Mouse (Mus musculus) cortical plate, adult 2 months (tissue): ENCODE results near the gene Nifk. TPM values are rescaled to one million over a fixed set of nuclear protein-coding genes. Genes with fewer than 3 reads are reported as not detected.

ENCODE experiments used
- H3K27ac ChIP-seq: fragments of 200-500 bp; 2 replicates; pipeline ENCODE4 v1.5.1; 2012; ENCODE audit warnings: low read length, control low read depth, inconsistent platforms; ENCODE audit not compliant: insufficient read depth
- H3K4me1 ChIP-seq: fragments of 200-500 bp; 2 replicates; pipeline ENCODE4 v1.6.1; 2011; ENCODE audit warnings: low read length; ENCODE audit not compliant: control insufficient read depth, insufficient read depth
- H3K4me3 ChIP-seq: fragments of 200-500 bp; 2 replicates; pipeline ENCODE4 v1.5.1; 2011; ENCODE audit warnings: mild to moderate bottlenecking, low read length, control low read depth; ENCODE audit not compliant: insufficient read depth
- CTCF ChIP-seq: fragments of 200-500 bp; IDR thresholded peaks from 2 replicates; pipeline ENCODE4 v1.5.1; 2011; ENCODE audit warnings: mild to moderate bottlenecking, control low read depth, low read length; ENCODE audit not compliant: insufficient read depth; ENCODE audit errors: extremely low read depth
- POLR2A ChIP-seq: fragments of 200-500 bp; IDR thresholded peaks from 2 replicates; pipeline ENCODE4 v1.6.1; 2011; ENCODE audit warnings: mild to moderate bottlenecking, low read length, control low read depth; ENCODE audit not compliant: insufficient read depth; ENCODE audit errors: extremely low read depth
- polyA plus RNA-seq: library from polyadenylated mRNA; depleted of rRNA; stranded (reverse); fragments of >200 nt; gene quantifications from 2 replicates; pipeline ENCODE4 v1.2.3, GENCODE M21; 2012; rRNA removed

Gene Nifk
- polyA plus RNA-seq = 22.9 and 23.0 TPM in 2 replicates

DNA sequence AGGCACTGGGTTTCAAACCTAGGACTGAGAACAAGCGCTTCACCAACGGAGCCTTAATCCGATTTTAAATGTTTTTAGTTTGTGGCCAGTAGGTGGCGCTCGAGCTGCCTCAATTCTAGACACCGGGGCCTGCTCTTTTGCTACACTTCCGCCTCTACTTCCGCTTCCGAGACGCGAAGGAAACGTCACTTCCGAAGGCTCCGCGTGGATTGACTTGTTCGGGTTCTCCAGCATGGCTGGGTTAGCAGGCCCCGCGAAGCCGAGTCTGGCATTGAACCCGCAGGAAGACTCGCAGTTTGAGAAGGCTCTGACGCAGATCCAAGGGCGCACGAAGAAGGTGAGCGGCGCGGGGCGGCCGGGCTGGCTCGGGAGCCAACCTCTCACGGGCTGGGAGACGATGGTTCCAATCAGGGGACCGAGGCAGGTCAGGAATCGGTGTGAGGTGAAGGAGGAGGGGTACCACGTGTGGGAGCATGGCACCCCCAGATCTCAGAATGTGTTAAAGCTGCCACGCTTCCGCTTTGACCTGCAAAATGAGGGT is at the start of gene Nifk:
Gene Nifk, plus strand, starts transcription at position 179 of the 541 bp plus-strand sequence.
- Histone ChIP-seq H3K4me3 (peak within 1 kb of the TSS; percentile 85), H3K4me1 (peaks cover 5% of the 10 kb centered on the region), H3K27ac (no peak within 1 kb of the TSS)
- TF ChIP-seq POLR2A (peak; percentile 56; the same call in 1 of the 2 replicates), CTCF (peak; percentile 58; the same call in 1 of the 2 replicates)

DNA sequence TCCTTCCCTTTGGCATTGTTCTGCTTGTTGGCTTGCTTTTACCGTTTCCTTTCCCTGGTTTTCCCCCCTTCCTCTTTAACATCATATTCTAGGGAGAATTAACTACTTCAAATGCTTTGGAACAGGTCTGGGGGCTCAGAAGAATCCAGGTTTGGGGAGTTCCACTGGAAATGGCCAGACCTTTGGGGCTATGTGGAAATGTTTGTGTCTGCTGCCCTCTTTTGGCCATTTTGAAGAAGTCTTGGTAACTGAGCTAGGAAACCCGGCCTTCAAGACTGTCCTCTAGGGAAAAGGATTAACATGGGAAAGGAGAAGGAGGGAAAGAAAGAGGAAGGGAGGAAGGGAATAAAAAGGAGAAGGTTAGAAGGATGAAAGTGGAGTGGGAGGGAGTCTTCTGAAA is 46.5 kb upstream of the Nifk start:
- Histone ChIP-seq H3K4me1 (no peaks in the 10 kb centered on the region), H3K27ac (no peak overlapping the region), H3K4me3 (no peak overlapping the region)
- TF ChIP-seq CTCF (peak; percentile 49), POLR2A (no peak)

DNA sequence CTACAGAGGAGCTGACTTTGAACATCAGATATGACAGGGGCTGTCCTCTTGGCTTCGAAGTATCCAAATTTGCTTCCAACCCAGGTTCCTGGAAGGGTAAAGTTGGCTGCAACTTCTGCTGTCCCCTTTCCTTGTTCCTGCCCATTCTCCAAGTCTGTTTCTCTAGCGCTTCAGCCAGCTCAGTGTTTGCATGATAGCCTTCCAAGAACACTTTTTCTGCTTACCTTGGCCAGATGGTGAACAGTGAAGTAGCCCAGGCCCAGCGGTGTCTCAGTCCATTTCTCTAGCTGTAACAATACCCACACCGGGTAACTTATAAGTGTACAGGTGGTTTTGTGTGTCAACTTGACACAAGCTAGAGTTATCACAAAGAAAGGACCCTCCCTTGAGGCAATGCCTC is 29.3 kb upstream of the Nifk start:
- TF ChIP-seq POLR2A (no peak), CTCF (no peak)
- no peaks in the 10 kb centered on the region; the same call in 1 of the 2 replicates for H3K4me1 ChIP-seq

DNA sequence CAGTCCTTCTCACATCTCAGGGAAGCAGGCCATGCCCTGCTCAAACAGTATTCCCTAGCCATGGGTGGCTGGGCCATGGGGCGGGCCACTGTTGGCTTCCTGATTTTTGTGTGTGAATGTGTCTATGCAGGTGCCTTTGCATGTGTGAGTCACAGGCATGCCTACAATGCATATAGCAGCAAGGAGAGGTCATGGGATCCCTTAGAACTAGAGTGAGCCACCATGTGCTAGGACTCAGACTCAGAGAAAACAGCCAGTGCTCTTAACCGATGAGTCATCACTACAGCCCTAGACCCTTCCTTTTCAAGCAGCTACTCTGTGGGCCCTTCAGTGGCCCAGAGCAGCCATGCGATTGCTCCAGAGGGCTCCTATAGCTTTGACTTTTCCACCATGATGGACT is 27.4 kb upstream of the Nifk start:
- TF ChIP-seq POLR2A (no peak), CTCF (no peak)
- Histone ChIP-seq H3K27ac (no peak overlapping the region), H3K4me1 (no peaks in the 10 kb centered on the region; the same call in 1 of the 2 replicates), H3K4me3 (no peak overlapping the region)

More for the DNA sequence above, 29.3 kb upstream of the Nifk start:
- Histone ChIP-seq H3K27ac (no peak overlapping the region), H3K4me3 (no peak overlapping the region)

DNA sequence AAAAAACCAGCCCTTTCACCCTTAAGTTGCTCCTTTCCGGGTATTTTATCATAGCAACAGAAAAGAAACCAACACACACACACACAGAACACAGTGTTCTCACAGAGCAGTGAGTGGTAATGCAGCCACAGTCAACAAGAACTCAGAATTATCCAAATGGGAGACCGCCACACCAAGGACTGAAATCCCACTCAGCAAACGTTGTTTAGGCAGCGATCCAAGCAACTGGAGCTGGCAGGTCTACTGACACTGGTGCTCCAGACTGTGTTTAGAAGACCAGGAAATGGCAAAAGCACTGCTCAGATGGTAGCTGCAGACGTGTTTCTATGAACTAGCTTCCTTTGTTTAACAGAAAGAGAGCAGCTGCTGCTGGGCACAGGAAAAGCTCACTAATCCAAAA is 26.8 kb upstream of the Nifk start:
- Histone ChIP-seq H3K4me3 (no peak overlapping the region), H3K4me1 (no peaks in the 10 kb centered on the region; the same call in 1 of the 2 replicates), H3K27ac (peak overlapping the region; percentile 23; the same call in 1 of the 2 replicates)
- TF ChIP-seq CTCF = no peak
- TF ChIP-seq POLR2A = no peak

DNA sequence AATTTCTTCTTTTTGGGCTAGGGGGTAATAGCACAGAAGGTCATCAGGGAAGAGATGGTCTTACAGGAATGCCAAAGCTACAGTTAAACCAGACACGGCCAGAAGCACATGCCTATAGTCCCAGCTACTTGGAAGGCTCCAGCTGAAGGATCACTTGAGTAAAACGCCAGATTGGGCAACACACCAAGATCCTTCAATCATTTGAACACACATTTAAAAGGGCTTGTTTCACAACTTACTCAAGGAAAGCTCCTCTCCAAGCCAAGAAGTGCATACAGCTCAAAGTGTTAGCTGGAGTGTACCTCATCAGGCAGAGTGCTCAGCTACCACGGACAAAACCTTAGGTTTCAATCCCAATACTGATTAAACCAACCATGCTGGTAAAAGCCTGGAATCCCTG is 25.0 kb upstream of the Nifk start:
- H3K4me3 ChIP-seq = no peak overlapping the region
- TF ChIP-seq CTCF = no peak
- TF ChIP-seq POLR2A = no peak
- H3K27ac ChIP-seq = no peak overlapping the region
- no peaks in the 10 kb centered on the region; the same call in 1 of the 2 replicates for H3K4me1 ChIP-seq

DNA sequence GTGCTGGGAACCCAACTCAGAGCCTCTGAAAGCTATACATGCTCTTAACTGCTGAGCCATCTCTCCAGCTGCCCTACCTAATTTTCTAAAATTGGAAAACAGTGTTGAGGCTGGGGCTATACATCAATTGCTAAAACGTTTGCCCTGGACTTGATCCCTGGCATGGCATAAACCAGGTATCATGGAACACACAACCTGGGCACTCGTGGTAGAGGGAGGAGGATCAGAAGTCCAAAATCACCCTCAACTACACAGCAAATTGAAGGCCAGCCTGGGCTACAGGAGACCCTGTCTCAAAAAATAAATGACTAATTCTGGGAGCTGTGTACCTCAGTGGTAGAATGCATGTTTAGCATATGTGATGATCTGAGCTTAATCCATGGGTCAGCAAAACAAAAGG is 23.9 kb upstream of the Nifk start:
- H3K4me3 ChIP-seq = no peak overlapping the region
- H3K4me1 ChIP-seq = no peaks in the 10 kb centered on the region; the same call in 1 of the 2 replicates
- TF ChIP-seq CTCF (no peak), POLR2A (no peak)
- H3K27ac ChIP-seq = no peak overlapping the region

DNA sequence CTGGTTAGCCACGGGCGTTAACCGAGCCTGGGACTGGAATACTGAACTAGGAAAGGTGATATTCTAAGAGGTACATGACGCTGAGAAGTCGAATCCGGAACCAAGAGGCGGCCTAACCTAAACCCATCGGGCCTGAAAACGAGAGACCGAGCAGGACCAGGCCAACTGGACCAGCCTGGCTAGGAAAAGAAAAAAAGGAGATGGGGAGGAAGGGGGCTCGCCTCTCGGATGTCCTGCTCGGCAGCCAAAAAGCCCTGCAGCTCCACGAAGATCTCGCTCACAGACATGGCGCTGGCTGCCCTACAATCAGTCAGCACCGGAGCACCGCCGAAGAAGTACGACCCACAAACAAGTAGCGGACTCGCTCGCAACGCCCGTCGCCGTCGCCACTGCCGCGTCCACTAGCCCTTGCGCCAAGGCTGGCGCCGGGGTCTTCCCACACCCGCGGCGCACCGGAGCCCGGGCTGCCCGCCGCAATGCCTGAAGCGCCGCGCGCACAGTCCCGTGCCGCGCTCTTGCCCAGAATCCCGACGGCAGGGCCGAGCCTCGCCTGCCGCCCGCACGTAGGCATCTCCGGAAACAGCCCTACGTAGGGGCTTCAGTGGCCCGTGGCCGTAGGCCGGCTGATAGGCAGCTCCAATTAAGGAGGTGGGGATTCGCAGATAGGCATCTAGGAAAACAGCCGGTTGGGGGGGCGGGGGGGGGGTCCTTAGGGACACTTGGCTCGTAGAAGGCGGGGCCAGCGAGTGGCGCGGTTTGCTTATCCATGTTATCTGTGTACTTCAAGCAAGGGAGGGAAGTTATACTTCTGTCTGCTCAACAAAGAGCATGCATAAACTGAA is 10.6 kb upstream of the Nifk start:
- Histone ChIP-seq H3K4me3 (peak overlapping the region; percentile 92), H3K4me1 (no peaks in the 10 kb centered on the region; the same call in 1 of the 2 replicates), H3K27ac (peak overlapping the region; percentile 97)
- peak; percentile 64; the same call in 1 of the 2 replicates for TF ChIP-seq POLR2A
- no peak for TF ChIP-seq CTCF

DNA sequence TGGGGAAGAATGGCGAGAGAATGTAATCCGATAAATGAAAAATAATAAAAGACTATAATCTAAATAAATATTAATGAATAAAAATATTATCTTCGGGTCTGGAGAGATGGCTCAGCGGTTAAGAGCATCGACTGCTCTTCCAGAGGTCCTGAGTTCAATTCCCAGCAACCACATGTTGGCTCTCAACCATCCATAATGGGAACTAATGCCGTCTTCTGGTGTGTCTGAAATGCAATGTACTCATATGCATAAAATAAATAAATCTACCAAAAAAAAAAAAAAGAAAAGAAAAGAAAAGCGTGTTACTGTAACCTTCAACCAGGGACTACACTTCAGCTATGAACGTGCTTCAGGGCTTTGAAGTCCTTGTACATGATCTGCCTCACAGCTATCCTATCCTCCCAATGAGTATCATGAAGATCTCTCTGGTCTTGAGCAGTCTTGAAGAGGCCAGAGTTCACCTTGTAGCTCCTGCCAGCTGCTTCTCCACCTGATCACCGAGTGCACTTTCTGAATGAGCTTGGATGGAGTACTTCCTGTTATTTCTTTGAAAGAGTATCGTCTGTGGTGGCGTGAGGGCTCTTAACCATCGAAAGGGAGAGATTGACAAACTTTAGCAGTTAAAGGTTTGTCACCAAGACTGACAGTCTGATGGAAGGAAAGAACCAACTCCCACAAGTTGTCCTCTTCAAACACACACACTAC is 9.9 kb upstream of the Nifk start, which contains the start of gene Tsn:
Gene Tsn, minus strand, starts transcription at position 118 of the 705 bp plus-strand sequence.
- Histone ChIP-seq H3K4me3 (peak within 1 kb of the TSS; percentile 92), H3K4me1 (no peaks in the 10 kb centered on the region; the same call in 1 of the 2 replicates), H3K27ac (peak within 1 kb of the TSS; percentile 97)
- TF ChIP-seq POLR2A (no peak), CTCF (no peak)
